Mouse (Mus musculus) megakaryocyte-erythroid progenitor cell, adult 5 weeks (primary cell): Measurements from ENCODE around the gene Gm7029. TPM values are rescaled to one million over a fixed set of nuclear protein-coding genes. Genes with fewer than 3 reads are reported as not detected.

Experiments
- polyA plus RNA-seq: library from polyadenylated mRNA; stranded (reverse); fragments of >175 nt; gene quantifications from 2 replicates; pipeline ENCODE4 v1.2.3, GENCODE M21; 2012

The Gm7029 gene
- not detected in 2 replicates for polyA plus RNA-seq

GRCm38 (mm10) chr17:33873537-33873936 lies at the start of gene Gm7029:
Gene Gm7029 (plus strand): TSS chr17:33873837.

GRCm38 (mm10) chr17:33824084-33824996 lies 49.3 kb upstream of the Gm7029 start, which contains the start of the genes Rps28 and Ndufa7:
Gene Rps28 (minus strand): TSS chr17:33824562.
Gene Ndufa7 (plus strand): TSS chr17:33824572.

GRCm38 (mm10) chr17:33842966-33843795 lies 30.5 kb upstream of the Gm7029 start, which contains the start of gene Cd320:
Gene Cd320 (plus strand): TSS chr17:33843091.

GRCm38 (mm10) chr17:33890533-33891059 lies 17.0 kb downstream of the Gm7029 start, which contains the start of gene Kifc1:
Gene Kifc1 (minus strand): TSS chr17:33890661.

GRCm38 (mm10) chr17:33904835-33905234 lies 31.2 kb downstream of the Gm7029 start, which contains the start of gene Platr17:
Gene Platr17 (plus strand): TSS chr17:33905135.

GRCm38 (mm10) chr17:33909077-33909868 lies 35.6 kb downstream of the Gm7029 start, which contains the start of gene Daxx:
Gene Daxx (plus strand): TSS chr17:33909414.

GRCm38 (mm10) chr17:33915671-33916250 lies 42.1 kb downstream of the Gm7029 start, which contains the start of the genes Tapbp and Zbtb22:
Gene Tapbp (plus strand): TSS chr17:33915899.
Gene Zbtb22 (plus strand): TSS chr17:33915904.

Other genes with a start within 250 kb of the Gm7029 start
- 130 and 136 TPM in 2 replicates for gene Zfp414, start 244.7 kb upstream of the Gm7029 start, polyA plus RNA-seq
- gene Pram1, start 235.8 kb upstream of the Gm7029 start, polyA plus RNA-seq: 14.0 and 31.9 TPM in 2 replicates
- gene Hnrnpm, start 187.0 kb upstream of the Gm7029 start, polyA plus RNA-seq: 1,164 and 1,714 TPM in 2 replicates
- gene March2, start 155.2 kb upstream of the Gm7029 start, polyA plus RNA-seq: 16.8 and 20.2 TPM in 2 replicates
- 161 and 162 TPM in 2 replicates for gene Rab11b, start 113.3 kb upstream of the Gm7029 start, polyA plus RNA-seq
- gene Angptl4, start 92.0 kb upstream of the Gm7029 start, polyA plus RNA-seq: 4.6 and 5.9 TPM in 2 replicates
- gene Kank3, start 63.3 kb upstream of the Gm7029 start, polyA plus RNA-seq: 2.8 and 2.9 TPM in 2 replicates
- gene Rps28, start 49.3 kb upstream of the Gm7029 start, polyA plus RNA-seq: 7,027 and 8,316 TPM in 2 replicates
- 544 and 641 TPM in 2 replicates for gene Ndufa7, start 49.3 kb upstream of the Gm7029 start, polyA plus RNA-seq
- 21.7 and 28.1 TPM in 2 replicates for gene Cd320, start 30.7 kb upstream of the Gm7029 start, polyA plus RNA-seq
- gene Kifc1, start 16.8 kb downstream of the Gm7029 start, polyA plus RNA-seq: 46.4 and 49.9 TPM in 2 replicates
- 0.67 and 1.0 TPM in 2 replicates for gene Platr17, start 31.3 kb downstream of the Gm7029 start, polyA plus RNA-seq
- 45.6 and 53.3 TPM in 2 replicates for gene Daxx, start 35.6 kb downstream of the Gm7029 start, polyA plus RNA-seq
- 748 and 750 TPM in 2 replicates for gene Tapbp, start 42.1 kb downstream of the Gm7029 start, polyA plus RNA-seq
- gene Zbtb22, start 42.1 kb downstream of the Gm7029 start, polyA plus RNA-seq: 54.2 and 58.7 TPM in 2 replicates
- 300 and 303 TPM in 2 replicates for gene Rgl2, start 55.7 kb downstream of the Gm7029 start, polyA plus RNA-seq
- gene Pfdn6, start 66.5 kb downstream of the Gm7029 start, polyA plus RNA-seq: 332 and 390 TPM in 2 replicates
- 131 and 141 TPM in 2 replicates for gene Wdr46, start 66.8 kb downstream of the Gm7029 start, polyA plus RNA-seq
- gene B3galt4, start 77.7 kb downstream of the Gm7029 start, polyA plus RNA-seq: 12.5 and 21.8 TPM in 2 replicates
- gene Vps52, start 82.0 kb downstream of the Gm7029 start, polyA plus RNA-seq: 45.7 and 47.0 TPM in 2 replicates
- gene Rps18, start 82.2 kb downstream of the Gm7029 start, polyA plus RNA-seq: 788 and 958 TPM in 2 replicates
- 2,707 and 3,834 TPM in 2 replicates for gene H2-K1, start 126.5 kb downstream of the Gm7029 start, polyA plus RNA-seq
- 50.5 and 69.1 TPM in 2 replicates for gene Ring1, start 150.8 kb downstream of the Gm7029 start, polyA plus RNA-seq
- gene H2-Ke6, start 154.2 kb downstream of the Gm7029 start, polyA plus RNA-seq: 73.4 and 93.4 TPM in 2 replicates
- 124 and 129 TPM in 2 replicates for gene Slc39a7, start 157.8 kb downstream of the Gm7029 start, polyA plus RNA-seq
- gene Rxrb, start 158.0 kb downstream of the Gm7029 start, polyA plus RNA-seq: 259 and 275 TPM in 2 replicates
- 18.1 and 22.9 TPM in 2 replicates for gene Col11a2, start 165.6 kb downstream of the Gm7029 start, polyA plus RNA-seq
- 18.9 and 21.5 TPM in 2 replicates for gene H2-Oa, start 218.5 kb downstream of the Gm7029 start, polyA plus RNA-seq
- 87.7 and 91.4 TPM in 2 replicates for gene H2-DMa, start 245.7 kb downstream of the Gm7029 start, polyA plus RNA-seq
- gene Brd2, start 248.8 kb downstream of the Gm7029 start, polyA plus RNA-seq: 509 and 540 TPM in 2 replicates